Mouse (Mus musculus) ZHBTc4 (cell line): ENCODE data around the gene 4933402J07Rik.

Experiments used
- DNase-seq: peaks from one replicate; pipeline ENCODE4 v3.0.0-alpha.2; 2011; ENCODE audit warnings: low read depth, low spot score

4933402J07Rik gene

GRCm38 (mm10) chr8:87620225-87620624 lies 56.6 kb downstream of the 4933402J07Rik start:
- DNase-seq = no peak

DNA sequence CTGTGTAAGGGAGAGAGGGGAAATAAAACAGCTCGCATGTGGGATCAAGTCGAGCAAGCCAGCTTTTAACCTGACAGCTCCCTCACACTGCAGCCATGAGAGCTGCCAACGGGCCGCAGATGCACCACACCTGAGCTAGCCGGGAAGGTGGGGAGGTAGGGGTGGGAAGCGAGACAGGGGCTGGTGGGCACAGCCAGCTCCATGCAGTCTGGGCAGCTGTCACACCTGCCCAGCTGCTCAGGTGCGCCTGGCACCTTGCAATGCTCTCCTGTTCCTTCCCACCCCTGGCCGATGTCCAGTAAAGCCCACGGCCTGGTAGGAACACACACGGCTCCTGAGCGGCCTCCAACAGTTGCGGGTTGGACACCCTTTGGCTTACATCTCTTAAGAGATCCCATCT lies 57.5 kb downstream of the 4933402J07Rik start:
- no peak for DNase-seq

DNA sequence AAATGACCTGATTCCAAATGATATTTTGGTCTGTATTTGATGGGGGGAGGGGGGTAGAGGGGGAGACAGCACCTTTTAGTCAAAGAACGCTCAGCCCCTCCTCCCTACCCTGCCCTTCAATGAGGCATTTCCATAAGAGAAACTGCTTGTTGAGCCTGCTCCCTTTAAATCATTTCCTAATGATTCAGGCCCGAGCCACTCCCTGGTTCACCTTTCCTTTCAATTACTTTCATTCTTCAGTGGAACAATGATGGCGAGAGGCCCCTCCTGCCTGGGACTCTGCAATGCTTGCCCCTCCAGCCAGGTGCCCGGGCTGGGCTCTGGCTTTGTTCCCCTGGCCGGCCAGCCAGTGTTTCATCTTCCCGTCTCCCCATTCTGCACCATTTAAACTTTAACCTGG lies 66.0 kb downstream of the 4933402J07Rik start:
- DNase-seq = peak; percentile 68

- DNase-seq = no peak
These were observed 68.1 kb downstream of the 4933402J07Rik start for GRCm38 (mm10) chr8:87631776-87632175.

GRCm38 (mm10) chr8:87636226-87636742 lies 72.6 kb downstream of the 4933402J07Rik start:
- DNase-seq = no peak
